Mouse (Mus musculus): ENCODE data around the gene Tmem260.

- no peak for TF ChIP-seq CTCF (IDR thresholded peaks at IDR 0.05)
- no peak for TF ChIP-seq POLR2A (IDR thresholded peaks at IDR 0.05; ENCODE audit: insufficient read depth, low read depth, low read length)
- TF ChIP-seq EP300 (IDR thresholded peaks at IDR 0.05; ENCODE audit: insufficient read depth, low read depth, low read length) = no peak
These were observed 2.1 kb upstream of the Tmem260 start for GRCm38 (mm10) chr14:48443796-48444195.
